Mouse (Mus musculus) small intestine, adult 2 months (tissue): ENCODE measurements around the gene Kirrel3.

ENCODE experiments used
- CTCF ChIP-seq: fragments of 200-500 bp; IDR thresholded peaks from 2 replicates; pipeline ENCODE4 v1.5.1; 2012; ENCODE audit warnings: low read depth, mild to moderate bottlenecking, control low read depth, inconsistent platforms, low read length, moderate library complexity, mixed read lengths; ENCODE audit not compliant: insufficient replicate concordance, insufficient read length; ENCODE audit errors: extremely low read depth
- POLR2A ChIP-seq: fragments of 200-500 bp; IDR thresholded peaks from 2 replicates; pipeline ENCODE4 v1.6.1; 2012; ENCODE audit warnings: low read depth, mild to moderate bottlenecking, control low read depth, inconsistent platforms, low read length, moderate library complexity

GRCm38 (mm10) chr9:34976596-34977462 is 491.1 kb downstream of the Kirrel3 start:
- TF ChIP-seq POLR2A (no peak), CTCF (no peak)
